Mouse (Mus musculus): ENCODE data around the gene Egfl8.

- TF ChIP-seq CTCF (IDR thresholded peaks at IDR 0.05; ENCODE audit: extremely low read depth, insufficient read depth, insufficient read length, insufficient replicate concordance) (no peak), POLR2A (IDR thresholded peaks at IDR 0.05; ENCODE audit: low read depth, low read length) (no peak)
These were observed 15.9 kb upstream of the Egfl8 start for GRCm38 (mm10) chr17:34631647-34632046.

All from spleen, adult 2 months (tissue).